Mouse (Mus musculus) hindbrain, embryonic 14.5 days (tissue): ENCODE results near the gene Olfr1221. TPM values are rescaled to one million over a fixed set of nuclear protein-coding genes. Genes with fewer than 3 reads are reported as not detected.
"Not testable (repeated sequence)": the region's sequence is repeated elsewhere in the genome, so short reads cannot be mapped to it uniquely, and the experiment has no call there.

Experiments
- ATAC-seq: fragments of 200-750 bp; cut with Nextera tagmentation; 2 replicates; pipeline ENCODE4 v1.8.0; 2017; ENCODE audit warnings: moderate number of reproducible peaks, mild to moderate bottlenecking, moderate TSS enrichment, moderate library complexity; ENCODE audit not compliant: low FRiP score
- DNase-seq: peaks from one replicate; pipeline ENCODE4 v3.0.0-alpha.2; 2015; ENCODE audit warnings: low spot score
- H3K27ac ChIP-seq: fragments of 300-500 bp; sonication (generic); 2 replicates; pipeline ENCODE4 v1.5.1; 2014; ENCODE audit warnings: mild to moderate bottlenecking, moderate library complexity
- H3K27me3 ChIP-seq: fragments of 300-500 bp; sonication (generic); 2 replicates; pipeline ENCODE4 v1.6.1; 2014; ENCODE audit warnings: mild to moderate bottlenecking, low read length, mixed read lengths; ENCODE audit not compliant: control insufficient read depth, insufficient read depth
- H3K36me3 ChIP-seq: fragments of 300-500 bp; sonication (generic); replicated peaks from 2 replicates; pipeline ENCODE4 v1.6.1; 2014; ENCODE audit not compliant: control insufficient read depth, insufficient read depth
- H3K4me1 ChIP-seq: fragments of 300-500 bp; sonication (generic); replicated peaks from 2 replicates; pipeline ENCODE4 v1.6.1; 2014; ENCODE audit warnings: antibody characterized with exemption, low read length, mixed read lengths; ENCODE audit not compliant: control insufficient read depth, insufficient read depth
- H3K4me2 ChIP-seq: fragments of 300-500 bp; sonication (generic); replicated peaks from 2 replicates; pipeline ENCODE4 v1.6.1; 2014; ENCODE audit warnings: mild to moderate bottlenecking, moderate library complexity
- H3K4me3 ChIP-seq: fragments of 300-500 bp; sonication (generic); replicated peaks from 2 replicates; pipeline ENCODE4 v1.5.1; 2014; ENCODE audit warnings: mild to moderate bottlenecking, low read length
- H3K9ac ChIP-seq: fragments of 300-500 bp; sonication (generic); 2 replicates; pipeline ENCODE4 v1.6.1; 2014
- H3K9me3 ChIP-seq: fragments of 300-500 bp; sonication (generic); 2 replicates; pipeline ENCODE4 v1.6.1; 2016; ENCODE audit warnings: low read length; ENCODE audit not compliant: control insufficient read depth
- WGBS: fragments of 180-500 bp; shearing (Covaris S2); extraction: QIAGEN DNeasy Blood & Tissue Kit; methylation state at CpG from one replicate; pipeline ENCODE4 v1.1.7; 2014; 5-methylcytosine and 5-hydroxymethylcytosine counted together
- polyA plus RNA-seq: library from polyadenylated mRNA; unstranded; fragments of >200 nt; fragmentation: Nextera tagmentation; extraction: Ambion mirVana; gene quantifications from 2 replicates; pipeline ENCODE4 v1.2.1, GENCODE M21; 2014

The Olfr1221 gene
- polyA plus RNA-seq = not detected in 2 replicates

DNA sequence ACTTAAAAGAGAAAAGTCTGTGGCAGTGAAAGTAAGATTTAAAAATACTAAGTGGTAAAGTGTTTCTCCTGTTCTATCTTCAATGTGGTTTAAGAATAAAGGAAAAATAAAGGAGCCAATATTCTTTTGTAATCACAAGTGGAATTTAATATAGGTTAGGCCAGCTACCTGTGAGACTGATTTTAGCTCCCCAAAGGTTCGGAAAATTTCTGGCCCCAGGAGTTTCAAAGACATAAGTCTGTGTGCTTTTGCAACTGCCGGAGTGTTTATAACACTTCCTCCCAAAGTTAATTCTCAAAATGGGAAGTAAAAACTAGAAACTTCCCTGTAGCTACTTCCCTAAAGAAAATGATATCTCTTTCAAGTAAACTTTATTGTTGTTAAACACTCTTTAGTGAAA is at the start of gene Olfr1221:
Gene Olfr1221, minus strand, starts transcription at position 101 of the 400 bp plus-strand sequence.
- WGBS = 89% methylated on average over 2 of the region's 2 CpGs
- Histone ChIP-seq H3K4me2 (no peak within 1 kb of the TSS), H3K27me3 (no peaks in the 10 kb centered on the region), H3K4me3 (no peak within 1 kb of the TSS), H3K27ac (no peak within 1 kb of the TSS), H3K9me3 (no peaks in the 10 kb centered on the region), H3K36me3 (no peaks in the 10 kb centered on the region), H3K4me1 (no peaks in the 10 kb centered on the region), H3K9ac (no peak within 1 kb of the TSS)
- ATAC-seq = no peak
- no peak for DNase-seq

DNA sequence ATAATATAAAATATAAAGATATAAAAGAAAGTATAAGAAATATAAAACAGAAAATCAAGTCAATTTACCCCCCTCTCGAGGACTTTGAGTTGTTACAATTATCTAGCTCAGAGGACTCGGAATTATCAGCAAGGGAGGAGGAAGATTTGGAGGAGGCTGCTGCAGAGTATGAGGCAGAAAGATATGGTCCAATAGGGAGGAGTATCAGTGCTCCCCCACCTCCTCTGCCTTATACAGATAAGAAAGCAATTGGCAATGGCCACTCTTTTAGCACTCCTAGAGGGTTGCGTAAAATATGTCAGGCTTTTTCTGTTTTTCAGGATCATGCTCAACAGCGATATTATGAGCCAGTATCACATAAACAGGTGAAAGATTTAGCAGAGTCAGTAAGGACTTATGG is 47.6 kb upstream of the Olfr1221 start:
- ATAC-seq, H3K27ac ChIP-seq, H3K27me3 ChIP-seq, H3K9me3 ChIP-seq, H3K4me2 ChIP-seq, H3K9ac ChIP-seq, H3K36me3 ChIP-seq, DNase-seq, H3K4me3 ChIP-seq, H3K4me1 ChIP-seq: not testable (repeated sequence)
- WGBS = 96% methylated on average over 4 of the region's 4 CpGs

DNA sequence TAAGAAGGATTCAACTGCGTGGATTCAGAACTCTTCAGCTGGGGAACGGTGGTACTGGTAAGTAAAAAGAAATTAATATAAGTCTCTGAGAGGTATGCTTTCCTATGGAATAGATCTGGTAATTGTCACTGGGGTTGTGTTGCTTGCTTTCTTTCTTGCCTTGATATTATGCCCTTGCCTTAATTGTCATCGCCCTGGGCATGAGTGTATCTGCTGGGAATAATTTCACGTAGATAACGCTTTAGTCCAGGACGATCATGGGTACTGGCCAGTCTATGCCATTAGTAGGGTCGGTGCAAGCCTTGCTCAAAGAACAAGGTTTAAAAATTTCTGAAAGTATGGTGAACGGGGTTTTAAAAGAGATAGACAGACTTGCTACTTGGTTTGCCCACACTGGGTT is 46.9 kb upstream of the Olfr1221 start, which contains the start of gene Olfr1224-ps1:
Gene Olfr1224-ps1, minus strand, starts transcription at position 101 of the 400 bp plus-strand sequence.
- not testable (repeated sequence) for H3K36me3 ChIP-seq, H3K4me1 ChIP-seq, H3K9ac ChIP-seq, ATAC-seq, H3K4me3 ChIP-seq, H3K27ac ChIP-seq, H3K27me3 ChIP-seq, DNase-seq, H3K9me3 ChIP-seq, H3K4me2 ChIP-seq
- WGBS = 94% methylated on average over 8 of the region's 8 CpGs

DNA sequence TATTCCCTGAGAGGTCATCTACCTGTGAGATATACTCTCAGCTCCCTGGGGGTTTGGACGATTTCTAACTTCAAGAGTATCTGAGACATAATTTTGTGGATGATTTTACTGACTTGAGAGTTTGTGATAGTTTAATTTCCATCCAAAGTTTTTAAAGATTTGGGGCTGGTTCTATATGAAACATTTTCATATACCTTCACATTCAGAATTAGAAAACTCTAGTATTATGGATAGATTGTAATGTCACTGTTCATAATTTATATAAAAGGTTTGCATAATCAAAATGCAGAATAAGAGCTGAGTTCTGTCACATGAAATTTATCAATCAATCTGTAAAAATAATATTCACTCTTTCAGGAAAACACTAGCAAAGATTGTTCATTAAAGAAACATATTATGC is 34.4 kb upstream of the Olfr1221 start, which contains the start of gene Olfr1223:
Gene Olfr1223, minus strand, starts transcription at position 101 of the 400 bp plus-strand sequence.
- Histone ChIP-seq H3K27me3 (no peaks in the 10 kb centered on the region), H3K4me2 (no peak within 1 kb of the TSS), H3K27ac (no peak within 1 kb of the TSS), H3K36me3 (no peaks in the 10 kb centered on the region), H3K4me3 (no peak within 1 kb of the TSS), H3K9me3 (no peaks in the 10 kb centered on the region), H3K4me1 (no peaks in the 10 kb centered on the region), H3K9ac (no peak within 1 kb of the TSS)
- ATAC-seq (no peak), DNase-seq (no peak)
- WGBS = 71% methylated on average over 1 of the region's 1 CpGs

DNA sequence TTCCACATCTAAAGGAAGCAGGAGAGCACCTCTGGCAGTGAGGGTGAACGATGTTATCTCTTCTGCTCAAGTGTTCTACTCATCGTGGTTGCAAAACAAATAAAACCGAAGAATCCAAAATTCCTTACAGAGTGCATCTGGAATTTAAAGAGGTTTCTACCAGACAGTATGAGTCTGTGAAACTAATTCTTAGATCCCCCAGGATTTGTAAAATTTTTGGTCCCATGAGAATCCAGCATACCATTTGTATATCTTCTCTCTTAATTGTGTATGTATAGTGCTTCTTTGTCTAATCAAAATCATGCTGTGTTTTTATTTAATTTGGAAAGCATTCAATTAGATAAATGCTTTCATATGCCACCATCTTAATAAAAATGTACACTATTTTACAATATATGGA is 15.9 kb upstream of the Olfr1221 start, which contains the start of gene Olfr1222:
Gene Olfr1222, minus strand, starts transcription at position 101 of the 400 bp plus-strand sequence.
- DNase-seq (no peak), ATAC-seq (no peak)
- Histone ChIP-seq H3K36me3 (no peaks in the 10 kb centered on the region), H3K4me2 (no peak within 1 kb of the TSS), H3K4me1 (no peaks in the 10 kb centered on the region), H3K9me3 (no peaks in the 10 kb centered on the region), H3K27me3 (no peaks in the 10 kb centered on the region), H3K9ac (no peak within 1 kb of the TSS), H3K4me3 (no peak within 1 kb of the TSS), H3K27ac (no peak within 1 kb of the TSS)
- 92% methylated on average over 3 of the region's 3 CpGs for WGBS

DNA sequence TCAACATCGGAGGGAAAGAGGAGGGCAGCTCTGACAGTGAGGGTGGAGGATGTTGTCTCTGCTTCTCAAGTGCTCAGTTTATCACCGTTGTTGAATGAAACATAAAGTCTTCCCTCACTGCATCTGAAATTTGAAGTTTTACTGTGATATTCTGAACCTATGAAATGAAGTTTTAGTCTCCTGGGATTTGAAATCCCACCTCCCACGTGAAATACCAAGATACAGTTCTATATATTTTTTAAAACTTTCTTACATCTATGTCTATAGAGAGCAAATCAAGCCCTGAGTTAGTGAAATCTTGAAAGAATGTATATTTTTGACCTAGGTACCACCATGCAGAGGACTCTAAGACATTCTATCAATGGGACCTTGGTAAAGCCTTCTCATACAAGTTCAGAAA is 10.3 kb downstream of the Olfr1221 start, which contains the start of gene Olfr1220:
Gene Olfr1220, minus strand, starts transcription at position 101 of the 400 bp plus-strand sequence.
- WGBS = 84% methylated on average over 3 of the region's 3 CpGs
- no peaks in the 10 kb centered on the region for H3K27me3 ChIP-seq

DNA sequence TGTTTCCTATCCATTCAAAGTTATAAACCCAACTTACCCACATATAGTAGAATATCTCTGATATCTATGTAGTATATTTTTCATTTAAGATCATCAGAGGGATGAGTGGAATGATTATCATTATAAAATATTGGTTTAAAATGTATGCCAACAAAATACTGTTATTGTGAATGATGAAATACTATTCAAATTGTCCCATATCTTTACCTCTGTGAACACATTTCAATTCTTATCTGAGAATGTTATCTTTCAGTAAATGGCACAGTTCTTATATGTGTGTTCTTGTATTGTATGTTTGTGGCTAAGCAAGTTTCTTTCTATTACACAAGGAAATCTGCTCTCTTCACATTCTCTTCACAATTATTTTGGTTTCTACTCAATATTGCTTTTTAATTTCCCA is 11.4 kb downstream of the Olfr1221 start:
- no peak overlapping the region for H3K4me3 ChIP-seq
- no peak overlapping the region for H3K27ac ChIP-seq
- H3K4me2 ChIP-seq = no peak overlapping the region
- no peak for ATAC-seq
- no peaks in the 10 kb centered on the region for H3K4me1 ChIP-seq
- no peak overlapping the region for H3K9ac ChIP-seq
- no peaks in the 10 kb centered on the region for H3K9me3 ChIP-seq
- DNase-seq = no peak
- no peaks in the 10 kb centered on the region for H3K36me3 ChIP-seq
- no peaks in the 10 kb centered on the region for H3K27me3 ChIP-seq

More for the DNA sequence above, 10.3 kb downstream of the Olfr1221 start, which contains the start of gene Olfr1220:
- no peak for DNase-seq
- ATAC-seq = no peak
- no peak within 1 kb of the TSS for H3K4me2 ChIP-seq
- H3K4me1 ChIP-seq = no peaks in the 10 kb centered on the region
- H3K27ac ChIP-seq = no peak within 1 kb of the TSS
- no peak within 1 kb of the TSS for H3K4me3 ChIP-seq
- H3K9me3 ChIP-seq = no peaks in the 10 kb centered on the region
- H3K9ac ChIP-seq = no peak within 1 kb of the TSS
- H3K36me3 ChIP-seq = no peaks in the 10 kb centered on the region

DNA sequence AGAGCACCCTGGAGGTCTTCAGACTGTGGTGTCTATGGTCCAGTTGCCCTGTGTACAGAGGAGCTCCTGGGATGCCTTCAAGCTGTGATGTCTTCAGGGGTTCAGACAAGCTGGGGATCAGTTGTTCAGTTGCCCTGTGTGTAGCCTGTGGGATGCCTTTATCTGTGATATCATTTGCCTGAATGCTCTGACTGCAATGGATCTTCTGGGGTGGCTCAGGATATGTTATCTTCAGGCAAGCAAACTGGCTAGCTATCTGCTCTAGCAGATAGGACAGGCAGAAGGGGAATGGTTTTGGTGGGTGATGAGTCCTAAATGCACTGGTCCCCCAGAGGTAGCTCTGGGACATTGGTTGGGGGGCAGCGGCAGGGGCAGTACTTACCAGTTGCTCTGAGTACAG is 23.2 kb downstream of the Olfr1221 start:
- WGBS = 100% methylated on average over 1 of the region's 1 CpGs
- no peaks in the 10 kb centered on the region for H3K4me1 ChIP-seq
- no peak for ATAC-seq

DNA sequence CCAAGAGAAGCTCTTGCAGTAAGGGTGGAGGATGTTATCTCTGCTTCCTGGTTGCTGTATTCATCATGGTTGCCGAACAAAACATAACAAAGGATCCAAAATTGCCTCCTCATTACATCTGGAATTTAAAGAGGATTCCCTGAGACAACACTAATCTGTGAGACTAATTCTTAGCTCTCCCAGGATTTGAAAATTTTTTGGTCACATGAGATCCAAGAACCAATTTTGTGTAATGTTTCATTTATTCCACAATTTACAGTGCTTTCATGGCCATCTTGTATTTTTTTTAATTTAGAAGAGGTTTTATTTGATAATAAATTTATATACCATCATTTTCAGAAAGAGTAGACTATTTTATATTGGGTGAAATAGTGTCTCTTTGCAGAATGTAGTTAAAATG is 33.7 kb downstream of the Olfr1221 start, which contains the start of gene Olfr1219:
Gene Olfr1219, minus strand, starts transcription at position 101 of the 400 bp plus-strand sequence.
- 74% methylated on average over 1 of the region's 1 CpGs for WGBS
- no peaks in the 10 kb centered on the region for H3K4me1 ChIP-seq
- H3K27ac ChIP-seq = no peak within 1 kb of the TSS
- no peaks in the 10 kb centered on the region for H3K27me3 ChIP-seq
- no peaks in the 10 kb centered on the region for H3K9me3 ChIP-seq
- DNase-seq = no peak
- H3K4me2 ChIP-seq = no peak within 1 kb of the TSS
- no peaks in the 10 kb centered on the region for H3K36me3 ChIP-seq
- H3K4me3 ChIP-seq = no peak within 1 kb of the TSS
- no peak for ATAC-seq
- no peak within 1 kb of the TSS for H3K9ac ChIP-seq

More for the DNA sequence above, 23.2 kb downstream of the Olfr1221 start:
- Histone ChIP-seq H3K4me2 (no peak overlapping the region), H3K9ac (no peak overlapping the region), H3K27ac (no peak overlapping the region), H3K36me3 (no peaks in the 10 kb centered on the region), H3K4me3 (no peak overlapping the region), H3K27me3 (no peaks in the 10 kb centered on the region), H3K9me3 (no peaks in the 10 kb centered on the region)
- no peak for DNase-seq

DNA sequence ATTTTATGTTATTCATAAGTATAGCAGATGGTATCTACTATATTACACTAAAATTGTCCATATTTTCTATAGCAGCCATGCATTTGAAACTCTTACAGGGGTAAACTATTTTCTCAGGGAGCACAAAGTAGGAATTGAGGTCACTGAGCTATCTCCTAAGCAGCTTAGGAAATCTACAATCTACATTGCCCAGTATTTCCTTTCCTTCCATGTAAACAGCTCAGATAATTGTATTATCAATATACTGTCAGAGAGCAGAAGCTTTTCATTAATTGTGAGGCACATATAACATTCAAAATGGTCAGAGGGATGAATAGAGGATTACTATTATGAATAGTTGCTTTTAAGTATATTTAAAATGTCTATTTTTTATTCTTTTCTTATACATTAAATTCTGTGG is 35.6 kb downstream of the Olfr1221 start:
- DNase-seq (no peak), ATAC-seq (no peak)
- H3K4me3 ChIP-seq = no peak overlapping the region
- H3K27ac ChIP-seq = no peak overlapping the region
- no peaks in the 10 kb centered on the region for H3K36me3 ChIP-seq
- no peaks in the 10 kb centered on the region for H3K4me1 ChIP-seq
- H3K9ac ChIP-seq = no peak overlapping the region
- H3K4me2 ChIP-seq = no peak overlapping the region
- H3K27me3 ChIP-seq = no peaks in the 10 kb centered on the region
- H3K9me3 ChIP-seq = no peaks in the 10 kb centered on the region
